9 mouse cellular contexts compared by ENCODE assay signal in genomic region chr16:94519028-94519427, GRCm38 (mm10). TPM values are rescaled to one million over a fixed set of nuclear protein-coding genes. Genes with fewer than 3 reads are reported as not detected.
A peak's percentile ranks its signal among the peaks of the same experiment; 100 is the strongest.
DNase-seq lines count a peak whose midpoint lies in the region; ATAC-seq and TF ChIP-seq lines count a peak whose summit lies in the region.
"Had no signal": no experiment of that assay in that cellular context is flagged by ENCODE, and none has a peak within 500 bp of the region (broad histone marks: within the 10 kb centered on the region; RNA-seq: fewer than 3 reads in every experiment).

No protein-coding gene starts in this region.

- H3K9me3 ChIP-seq in heart, postnatal 0 days (replicated peaks; ENCODE audit: control insufficient read depth, low read length), result no peaks in the 10 kb centered on the region
- H3K9me3 ChIP-seq in limb, embryonic 14.5 days (ENCODE audit: control insufficient read depth, low read length), result no peaks in the 10 kb centered on the region
- H3K9me3 ChIP-seq in midbrain, embryonic 16.5 days (replicated peaks; ENCODE audit: control insufficient read depth, low read length, poor library complexity, severe bottlenecking), result no peaks in the 10 kb centered on the region
- no peaks in the 10 kb centered on the region for H3K9me3 ChIP-seq in forebrain, postnatal 0 days (ENCODE audit: low read length)

- 0 out of 2 replicates have a peak overlapping the region, but pooled peaks have one; percentile 14 for H3K9ac ChIP-seq in heart, postnatal 0 days (replicated peaks; ENCODE audit: low read depth, low read length)
- H3K9ac ChIP-seq in limb, embryonic 14.5 days (ENCODE audit: low read depth, low read length, severe bottlenecking), result no peak overlapping the region
- H3K9ac ChIP-seq in midbrain, embryonic 16.5 days (ENCODE audit: low read depth, low read length), result no peak overlapping the region
- no peak overlapping the region for H3K9ac ChIP-seq in forebrain, postnatal 0 days

- ATAC-seq in heart, postnatal 0 days (ENCODE audit: insufficient read depth, low read depth), result peak; percentile 79
- ATAC-seq in limb, embryonic 14.5 days (ENCODE audit: low FRiP score, low read depth), result peak; percentile 79
- ATAC-seq in activated CD4-positive, CD25-positive, alpha-beta regulatory T cell, adult 4 months, result no peak
- no peak for ATAC-seq in midbrain, embryonic 16.5 days
- ATAC-seq in forebrain, postnatal 0 days, result no peak

- no peak for TF ChIP-seq POLR2A in limb, embryonic 14.5 days (IDR thresholded peaks at IDR 0.05; ENCODE audit: borderline replicate concordance, extremely low read depth, insufficient read depth, insufficient read length)
- no peak for TF ChIP-seq POLR2A in myocyte (IDR thresholded peaks at IDR 0.05; ENCODE audit: insufficient read length, low read depth)

- no peak for TF ChIP-seq CTCF in layer of hippocampus, adult 2 months (conservative IDR thresholded peaks at IDR 0.05)
- TF ChIP-seq CTCF in heart, postnatal 0 days (IDR thresholded peaks at IDR 0.05; ENCODE audit: low read depth), result no peak
- TF ChIP-seq CTCF in forebrain, postnatal 0 days (IDR thresholded peaks at IDR 0.05; ENCODE audit: low read depth), result no peak

- H3K4me3 ChIP-seq in layer of hippocampus, adult 2 months, result no peak overlapping the region
- no peak overlapping the region for H3K4me3 ChIP-seq in heart, postnatal 0 days (ENCODE audit: low read depth, low read length)
- H3K4me3 ChIP-seq in limb, embryonic 14.5 days (replicated peaks; ENCODE audit: low read length), result no peak overlapping the region
- H3K4me3 ChIP-seq in myocyte, result no peak overlapping the region
- H3K4me3 ChIP-seq in midbrain, embryonic 16.5 days (ENCODE audit: low read depth, low read length), result no peak overlapping the region
- H3K4me3 ChIP-seq in forebrain, postnatal 0 days (ENCODE audit: low read depth, low read length), result no peak overlapping the region
- H3K4me3 ChIP-seq: erythroblast, embryonic 14.5 days had no signal

- H3K4me1 ChIP-seq in heart, postnatal 0 days (ENCODE audit: control insufficient read depth, insufficient read depth), result peaks cover 26% of the 10 kb centered on the region
- peaks cover 2% of the 10 kb centered on the region; the same call in 1 of the 2 replicates for H3K4me1 ChIP-seq in limb, embryonic 14.5 days (ENCODE audit: control insufficient read depth, insufficient read depth, low read length)
- H3K4me1 ChIP-seq in midbrain, embryonic 16.5 days (ENCODE audit: control insufficient read depth, insufficient read depth, low read length), result peaks cover 2% of the 10 kb centered on the region; the same call in 1 of the 2 replicates
- H3K4me1 ChIP-seq in forebrain, postnatal 0 days (ENCODE audit: insufficient read depth), result no peaks in the 10 kb centered on the region

- H3K27me3 ChIP-seq in heart, postnatal 0 days (ENCODE audit: control insufficient read depth, insufficient read depth, low read length), result no peaks in the 10 kb centered on the region
- H3K27me3 ChIP-seq in limb, embryonic 14.5 days (ENCODE audit: control insufficient read depth, insufficient read depth, low read length), result no peaks in the 10 kb centered on the region
- H3K27me3 ChIP-seq in myocyte (ENCODE audit: control insufficient read depth, insufficient read depth, insufficient read length), result no peaks in the 10 kb centered on the region
- H3K27me3 ChIP-seq in midbrain, embryonic 16.5 days (ENCODE audit: control insufficient read depth, insufficient read depth, low read depth, low read length), result no peaks in the 10 kb centered on the region
- H3K27me3 ChIP-seq in forebrain, postnatal 0 days (ENCODE audit: insufficient read depth, low read length), result no peaks in the 10 kb centered on the region

- H3K27ac ChIP-seq in layer of hippocampus, adult 2 months, result peak overlapping the region; percentile 63
- peak overlapping the region; percentile 84 for H3K27ac ChIP-seq in heart, postnatal 0 days (ENCODE audit: low read depth)
- 0 out of 2 replicates have a peak overlapping the region, but pooled peaks have one; percentile 48 for H3K27ac ChIP-seq in limb, embryonic 14.5 days (replicated peaks; ENCODE audit: low read depth, low read length)
- H3K27ac ChIP-seq in midbrain, embryonic 16.5 days (ENCODE audit: low read length), result no peak overlapping the region
- no peak overlapping the region for H3K27ac ChIP-seq in forebrain, postnatal 0 days (ENCODE audit: low read depth, low read length)

- H3K79me2 ChIP-seq in myocyte (ENCODE audit: control insufficient read depth, insufficient read depth), result peaks cover 33% of the 10 kb centered on the region

- peak; percentile 77 for TF ChIP-seq EP300 in heart, postnatal 0 days (IDR thresholded peaks at IDR 0.05; ENCODE audit: low read depth)

- WGBS in heart, postnatal 0 days, result 12% methylated on average over 6 of the region's 6 CpGs
- WGBS in limb, embryonic 14.5 days, result 50% methylated on average over 6 of the region's 6 CpGs
- 74% methylated on average over 6 of the region's 6 CpGs for WGBS in midbrain, embryonic 16.5 days
- 72% methylated on average over 6 of the region's 6 CpGs for WGBS in forebrain, postnatal 0 days

- no peak overlapping the region for H3ac ChIP-seq in myocyte (ENCODE audit: control insufficient read depth, insufficient read length)

- no peak for DNase-seq in layer of hippocampus, adult 2 months (ENCODE audit: low spot score in 2 of 2)
- DNase-seq in layer of hippocampus, postnatal 25 days (ENCODE audit: extremely low spot score in 1 of 2, low spot score in 1 of 2), result no peak
- peak; percentile 77 for DNase-seq in heart, postnatal 0 days (ENCODE audit: low spot score)
- peak; percentile 50 for DNase-seq in limb, embryonic 14.5 days (ENCODE audit: low spot score)
- DNase-seq in forebrain, postnatal 0 days, result no peak

- H3K4me2 ChIP-seq in heart, postnatal 0 days (ENCODE audit: low read depth, low read length), result peak overlapping the region; percentile 17
- no peak overlapping the region for H3K4me2 ChIP-seq in limb, embryonic 14.5 days (replicated peaks; ENCODE audit: low read depth, low read length, severe bottlenecking)
- H3K4me2 ChIP-seq in myocyte (ENCODE audit: low read depth), result peak overlapping the region; percentile 28
- H3K4me2 ChIP-seq in midbrain, embryonic 16.5 days (ENCODE audit: low read length), result no peak overlapping the region
- H3K4me2 ChIP-seq in forebrain, postnatal 0 days (ENCODE audit: low read depth), result no peak overlapping the region

- H3K36me3 ChIP-seq in heart, postnatal 0 days (replicated peaks; ENCODE audit: control insufficient read depth, insufficient read depth, low read length), result 0 out of 2 replicates have a peak, but pooled peaks cover 4% of the 10 kb centered on the region
- H3K36me3 ChIP-seq in limb, embryonic 14.5 days (ENCODE audit: control insufficient read depth, insufficient read depth, low read length), result peaks cover 9% of the 10 kb centered on the region; the same call in 1 of the 2 replicates
- H3K36me3 ChIP-seq in myocyte (ENCODE audit: control insufficient read depth, insufficient read depth), result no peaks in the 10 kb centered on the region
- H3K36me3 ChIP-seq in midbrain, embryonic 16.5 days (ENCODE audit: control insufficient read depth, insufficient read depth, low read length), result no peaks in the 10 kb centered on the region
- no peaks in the 10 kb centered on the region for H3K36me3 ChIP-seq in forebrain, postnatal 0 days (ENCODE audit: insufficient read depth)

TF ChIP-seq in myocyte, 11 proteins besides CTCF, POLR2A, EP300 and RAD21 (continues in another document):
- no peak for TF ChIP-seq MAX (IDR thresholded peaks at IDR 0.05; ENCODE audit: low read depth)
- no peak for TF ChIP-seq CEBPB (IDR thresholded peaks at IDR 0.05; ENCODE audit: insufficient read depth, poor library complexity, severe bottlenecking)
- TF ChIP-seq MYOD1 (IDR thresholded peaks at IDR 0.05; ENCODE audit: control insufficient read depth in 1 of 3, insufficient read length in 2 of 3, low read depth in 2 of 3), result peak; percentile 43 to 75 (median 57)
- TF ChIP-seq REST (IDR thresholded peaks at IDR 0.05; ENCODE audit: insufficient read depth, insufficient read length), result no peak
- peak; percentile 3 for TF ChIP-seq TCF12 (IDR thresholded peaks at IDR 0.05; ENCODE audit: insufficient read depth, poor library complexity, severe bottlenecking)
- peak; percentile 54 to 89 (median 77) for TF ChIP-seq MYOG (IDR thresholded peaks at IDR 0.05; ENCODE audit: control insufficient read depth in 1 of 3, insufficient read depth in 1 of 3, insufficient read length in 2 of 3, low read depth in 2 of 3)
- TF ChIP-seq SRF (IDR thresholded peaks at IDR 0.05; ENCODE audit: control insufficient read depth, insufficient read length, low read depth), result no peak
- no peak for TF ChIP-seq E2F4 (IDR thresholded peaks at IDR 0.05; ENCODE audit: insufficient read depth)

RNA-seq across cellular contexts. Expression of gene Vps26c, which starts 7.6 kb away (rescaled TPM):
- 10 to 100 TPM; 30.7 to 35.2 TPM for total RNA-seq in layer of hippocampus, adult 2 months (2021)
- total RNA-seq in layer of hippocampus, postnatal 25 days (2021), result 10 to 100 TPM; 31.9 to 34.6 TPM
- 39.7 and 55.8 TPM in 2 replicates for total RNA-seq in heart, postnatal 0 days (2014; rRNA removed; ENCODE audit: low replicate concordance)
- polyA plus RNA-seq in heart, postnatal 0 days (2015; fragmentation: Nextera tagmentation; extraction: Ambion mirVana), result 35.6 and 37.2 TPM in 2 replicates
- 50.3 and 55.3 TPM in 2 replicates for polyA plus RNA-seq in limb, embryonic 14.5 days (2012; rRNA removed)
- 55.0 and 55.7 TPM in 2 replicates for polyA plus RNA-seq in limb, embryonic 14.5 days (2014; fragmentation: Nextera tagmentation; extraction: Ambion mirVana)
- 58.3 TPM for polyA plus RNA-seq in myocyte (2012; fragmentation: generic; extraction: Trizol)
- polyA plus RNA-seq in activated CD4-positive, CD25-positive, alpha-beta regulatory T cell, adult 4 months (2017; shearing (Covaris generic)), result 10 to 100 TPM; 78.2 to 81.7 TPM
- polyA plus RNA-seq in midbrain, embryonic 16.5 days (2015; fragmentation: Nextera tagmentation; extraction: Ambion mirVana), result 80.6 and 83.5 TPM in 2 replicates
- 72.2 and 82.0 TPM in 2 replicates for total RNA-seq in forebrain, postnatal 0 days (2014; rRNA removed)
- 48.2 and 55.0 TPM in 2 replicates for polyA plus RNA-seq in forebrain, postnatal 0 days (2015; fragmentation: Nextera tagmentation; extraction: Ambion mirVana)

RNA-seq across cellular contexts. Expression of gene Dyrk1a, which starts 50.8 kb away (rescaled TPM):
- 10 to 100 TPM; 95.0 to 98.9 TPM for total RNA-seq in layer of hippocampus, adult 2 months (2021)
- 10 to 100 TPM; 84.3 to 90.8 TPM for total RNA-seq in layer of hippocampus, postnatal 25 days (2021)
- 55.2 and 90.3 TPM in 2 replicates for total RNA-seq in heart, postnatal 0 days (2014; rRNA removed; ENCODE audit: low replicate concordance)
- polyA plus RNA-seq in heart, postnatal 0 days (2015; fragmentation: Nextera tagmentation; extraction: Ambion mirVana), result 6.9 and 7.7 TPM in 2 replicates
- 35.0 and 45.1 TPM in 2 replicates for polyA plus RNA-seq in limb, embryonic 14.5 days (2012; rRNA removed)
- polyA plus RNA-seq in limb, embryonic 14.5 days (2014; fragmentation: Nextera tagmentation; extraction: Ambion mirVana), result 12.3 and 15.1 TPM in 2 replicates
- polyA plus RNA-seq in myocyte (2012; fragmentation: generic; extraction: Trizol), result 20.7 TPM
- polyA plus RNA-seq in activated CD4-positive, CD25-positive, alpha-beta regulatory T cell, adult 4 months (2017; shearing (Covaris generic)), result 10 to 100 TPM; 19.2 to 25.6 TPM
- 12.0 and 12.4 TPM in 2 replicates for polyA plus RNA-seq in midbrain, embryonic 16.5 days (2015; fragmentation: Nextera tagmentation; extraction: Ambion mirVana)
- 68.8 and 101 TPM in 2 replicates for total RNA-seq in forebrain, postnatal 0 days (2014; rRNA removed)
- polyA plus RNA-seq in forebrain, postnatal 0 days (2015; fragmentation: Nextera tagmentation; extraction: Ambion mirVana), result 10.5 and 13.5 TPM in 2 replicates

Comparison
In these comparisons a context has a peak if more than half of its experiments do, and no peak if none do; other contexts are left out.
1. DNase-seq: peak in heart, postnatal 0 days (single experiment) and limb, embryonic 14.5 days (single experiment); none in layer of hippocampus, adult 2 months (0 of 2), layer of hippocampus, postnatal 25 days (0 of 2) and forebrain, postnatal 0 days (single experiment).
2. H3K27ac ChIP-seq: peak in layer of hippocampus, adult 2 months (single experiment), heart, postnatal 0 days (single experiment) and limb, embryonic 14.5 days (single experiment); none in midbrain, embryonic 16.5 days (single experiment) and forebrain, postnatal 0 days (single experiment).
3. ATAC-seq: peak in heart, postnatal 0 days (single experiment) and limb, embryonic 14.5 days (single experiment); none in activated CD4-positive, CD25-positive, alpha-beta regulatory T cell, adult 4 months (single experiment), midbrain, embryonic 16.5 days (single experiment) and forebrain, postnatal 0 days (single experiment).
4. H3K4me2 ChIP-seq: peak in heart, postnatal 0 days (single experiment) and myocyte (single experiment); none in limb, embryonic 14.5 days (single experiment), midbrain, embryonic 16.5 days (single experiment) and forebrain, postnatal 0 days (single experiment).